Mouse (Mus musculus) induced T-regulatory cell, adult 2 months (primary cell): ENCODE data around the gene Mcm8.

ENCODE experiments used
- DNase-seq: peaks from one replicate; pipeline ENCODE4 v3.0.0-alpha.2; 2012; ENCODE audit warnings: low read depth

Mcm8 gene

DNA sequence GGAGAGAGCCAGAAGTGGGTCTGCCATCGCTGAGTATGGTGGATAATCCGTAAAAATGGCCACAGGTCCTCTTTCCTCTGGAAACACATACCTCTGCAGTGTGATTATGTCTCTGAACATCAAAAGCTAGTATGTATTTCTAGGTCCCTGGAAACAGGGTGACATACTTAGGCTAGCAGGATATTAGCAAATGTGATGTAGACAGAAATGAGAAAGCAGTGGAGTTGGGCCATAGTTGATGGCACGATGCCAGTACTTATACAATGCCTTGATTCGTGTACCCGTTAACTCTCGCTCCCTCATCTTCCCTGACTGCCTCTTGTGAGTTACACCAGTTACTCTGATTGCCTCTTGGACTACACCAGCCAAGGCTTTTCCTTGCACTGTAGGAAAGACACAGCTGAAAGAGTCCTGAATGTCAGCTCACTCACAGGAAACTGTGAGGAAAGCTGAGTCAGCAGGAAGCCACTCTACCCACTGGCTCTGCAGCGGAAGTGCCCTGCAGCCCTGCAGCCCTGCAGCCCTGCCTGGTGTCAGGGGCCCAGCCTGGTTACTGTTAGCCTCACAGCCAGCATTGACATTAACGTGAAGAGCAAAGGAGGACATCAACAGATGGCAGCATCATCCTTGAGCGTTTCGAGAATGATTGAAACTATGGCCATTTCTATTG, 57.9 kb downstream of the Mcm8 start:
- DNase-seq: peak; percentile 54

DNA sequence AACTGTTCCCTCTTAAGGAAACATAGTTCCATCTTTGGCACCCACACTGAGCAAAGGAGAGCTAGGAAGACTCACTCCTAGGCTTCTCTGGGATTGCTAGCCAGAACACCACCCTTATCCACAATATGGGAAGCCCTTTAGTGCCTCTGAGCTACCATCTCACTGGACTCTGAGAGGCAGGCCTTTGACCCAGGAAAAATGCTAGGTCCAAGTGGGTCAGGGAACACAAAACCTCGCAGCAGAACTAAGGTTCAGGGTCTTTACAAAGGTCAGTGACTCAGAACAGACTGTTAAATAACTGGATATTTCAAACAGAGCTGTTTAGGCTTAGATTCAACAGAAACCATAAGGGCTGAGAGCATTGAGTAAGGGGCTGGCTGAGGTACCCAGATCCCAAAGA, 61.0 kb downstream of the Mcm8 start:
- DNase-seq: no peak

DNA sequence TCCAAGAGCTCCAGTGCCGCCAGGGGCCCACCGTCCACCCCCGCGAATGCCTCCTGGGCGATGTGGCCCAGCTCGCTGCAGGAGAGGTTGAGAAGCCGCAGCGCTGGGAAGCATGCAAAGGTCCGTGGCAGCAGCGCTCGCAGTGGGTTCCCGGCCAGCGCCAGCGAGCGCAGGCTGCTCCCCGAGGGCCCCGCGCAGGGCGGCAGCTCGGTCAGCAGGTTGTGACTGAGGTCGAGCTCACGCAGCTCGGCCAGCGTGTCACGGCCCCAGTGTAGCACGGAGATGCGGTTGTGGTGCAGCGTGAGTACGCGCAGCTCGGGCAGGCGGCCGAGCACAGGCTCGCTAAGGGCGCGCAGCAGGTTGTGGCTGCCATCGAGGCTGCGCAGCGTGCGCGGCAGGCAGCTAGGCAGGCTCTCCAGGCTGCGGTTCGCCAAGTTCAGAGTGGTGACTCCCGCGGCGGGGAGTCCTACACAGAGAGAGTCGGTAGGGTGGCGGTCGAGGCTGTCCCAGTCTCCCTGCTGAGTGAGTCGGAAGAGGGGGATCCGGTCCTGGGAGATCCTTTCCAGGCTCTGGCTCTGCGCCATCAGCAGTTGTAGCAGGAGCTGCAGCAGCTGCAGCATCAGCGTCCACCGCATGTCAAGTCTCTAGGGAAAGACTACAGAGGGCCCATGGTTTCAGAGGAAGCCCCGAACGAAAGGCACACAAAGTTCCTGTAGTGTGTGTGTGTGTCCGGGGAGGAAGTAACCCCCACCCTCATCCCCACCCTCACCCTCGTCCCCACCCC, 63.5 kb downstream of the Mcm8 start:
- DNase-seq: peak; percentile 26

DNA sequence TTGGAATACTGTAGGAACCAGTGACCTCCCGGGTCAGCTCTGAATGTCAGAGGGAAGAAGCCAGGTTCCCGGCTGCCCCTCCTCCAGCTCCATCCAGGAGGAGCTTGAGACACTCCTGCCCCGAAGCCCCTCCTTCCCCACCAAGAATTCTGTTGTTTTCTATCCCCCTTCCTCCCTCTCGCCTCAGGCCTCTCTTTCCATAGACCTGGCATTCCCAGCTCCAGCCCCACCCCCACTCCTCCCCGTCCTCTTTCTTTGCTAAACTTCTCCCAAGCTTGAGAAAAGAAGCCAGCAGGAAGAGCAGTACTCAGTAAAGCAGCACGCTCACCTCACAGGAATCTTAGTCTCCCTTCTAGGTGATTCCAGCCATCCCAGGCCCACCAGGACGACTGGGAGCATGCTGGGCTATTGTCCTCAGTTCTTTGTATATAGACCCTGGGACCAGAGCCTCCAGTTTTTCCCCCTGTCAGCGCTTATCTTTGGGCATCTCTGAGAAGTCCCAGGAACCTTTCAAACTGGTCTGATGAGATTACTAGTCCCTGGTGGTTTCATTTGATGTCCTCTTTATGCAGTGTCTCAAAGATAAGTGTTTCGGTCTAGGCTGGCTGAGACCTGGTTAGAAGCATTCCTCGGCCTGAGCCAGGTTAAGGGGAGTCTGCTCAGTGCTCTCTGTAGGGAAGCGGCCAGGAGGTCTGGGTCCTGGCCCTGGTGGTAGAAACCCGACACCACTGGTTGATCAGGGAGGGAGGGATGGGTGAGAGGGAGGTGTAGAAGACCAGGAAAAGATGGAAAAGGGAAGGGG, 65.1 kb downstream of the Mcm8 start, which contains the start of gene Lrrn4:
Lrrn4 (minus strand) TSS at position 48 of the 802 bp plus-strand sequence.
- no peak for DNase-seq

DNA sequence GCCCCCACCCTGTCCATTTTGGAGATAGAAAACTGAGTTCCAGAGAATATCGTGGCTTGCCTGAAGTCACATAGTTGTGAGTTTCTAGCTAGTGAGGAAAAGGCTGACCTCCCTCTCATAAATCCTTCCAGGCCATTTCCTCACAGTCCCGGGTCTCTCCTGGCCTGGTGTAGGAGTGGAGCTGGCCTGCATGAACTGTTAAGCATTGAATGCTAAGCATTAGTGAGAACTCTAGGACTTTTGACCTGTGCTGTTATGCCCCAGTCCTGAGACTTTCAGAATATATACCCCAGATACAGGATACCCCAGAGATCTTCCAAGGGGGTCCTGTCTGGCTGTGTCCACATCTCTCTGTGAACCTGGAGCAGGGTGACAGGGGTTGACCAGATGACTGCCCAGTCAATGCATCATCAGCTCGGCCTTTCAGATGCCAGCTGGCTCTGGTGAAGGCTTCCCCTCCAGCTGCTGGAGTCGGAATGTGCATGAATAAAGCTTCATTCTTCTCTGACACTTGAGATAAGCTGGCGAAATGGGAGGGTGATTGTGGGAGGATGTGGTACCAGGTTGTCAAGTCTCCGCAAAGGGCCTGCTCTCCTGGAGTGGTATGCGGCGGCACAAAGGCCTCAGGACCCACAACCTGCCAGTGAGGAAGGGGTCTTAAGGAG, 68.5 kb downstream of the Mcm8 start:
- DNase-seq: no peak

DNA sequence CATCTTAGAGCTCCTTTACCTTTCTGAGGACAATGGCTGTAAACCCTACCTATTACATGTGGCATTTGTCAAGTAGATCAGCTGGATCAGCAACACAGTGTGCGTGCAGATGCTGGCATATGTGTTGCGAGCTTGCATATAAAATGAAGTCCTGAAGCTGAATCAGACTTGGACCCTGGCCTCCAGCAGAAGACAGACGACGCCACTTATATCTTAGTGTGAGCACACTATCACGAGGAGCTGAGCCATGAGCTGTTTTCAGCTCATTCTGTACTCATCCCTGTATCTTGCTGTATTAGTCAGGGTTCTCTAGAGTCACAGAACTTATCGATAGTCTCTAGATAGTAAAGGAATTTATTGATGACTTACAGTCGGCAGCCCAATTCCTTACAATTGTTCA, 69.4 kb downstream of the Mcm8 start:
- DNase-seq: no peak
